Mouse (Mus musculus): ENCODE measurements at regions not wholly inside any gene's neighbourhood (a gene's known extent, or its start where the extent isn't known, plus 50 kb on each side); places are given as distances from the start of the nearest gene placed in this dataset.

DNA sequence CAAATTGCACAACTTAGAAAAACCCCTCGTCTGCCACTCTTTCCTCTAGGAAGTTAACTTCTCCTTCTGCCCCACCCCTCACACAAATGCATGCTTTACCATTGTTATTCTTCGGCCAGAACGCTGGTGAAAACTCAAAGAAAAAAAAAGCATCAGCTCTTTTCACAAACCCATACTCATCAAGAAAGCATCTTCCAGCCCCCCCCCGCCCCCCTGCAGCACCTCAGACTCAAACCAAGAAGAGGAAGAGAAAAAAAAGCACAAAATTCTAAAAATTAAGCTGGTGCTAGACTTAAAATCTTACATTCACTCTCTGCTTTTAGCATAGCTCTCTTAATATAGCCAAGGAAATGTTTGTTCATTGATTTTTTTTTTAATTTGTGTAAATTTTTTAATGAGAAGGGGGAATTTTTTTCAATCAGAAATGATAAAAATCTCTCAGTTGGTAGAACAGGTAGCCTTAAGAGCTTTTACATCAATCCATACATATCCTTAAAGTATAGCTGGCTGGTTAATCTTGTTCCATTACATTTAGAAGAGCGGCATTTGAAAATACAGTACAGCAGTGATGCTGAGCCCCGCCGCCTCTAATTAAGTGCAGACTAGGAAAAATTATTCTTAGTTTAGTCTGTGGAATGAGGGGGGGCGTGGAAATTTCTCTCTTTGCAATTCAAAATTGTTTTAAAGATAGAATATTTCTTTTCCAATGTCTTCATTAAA is 76.0 kb upstream of the 1700066M21Rik start:
- TF ChIP-seq CTCF (IDR thresholded peaks at IDR 0.05; ENCODE audit: control insufficient read depth, insufficient read depth, insufficient read length) (no peak), CEBPB (IDR thresholded peaks at IDR 0.05; ENCODE audit: low read depth) (no peak)
